Mouse (Mus musculus) heart, adult 2 months (tissue): ENCODE measurements at regions not wholly inside any gene's neighbourhood (a gene's known extent, or its start where the extent isn't known, plus 50 kb on each side); places are given as distances from the start of the nearest gene placed in this dataset.

Source experiments
- CTCF ChIP-seq: fragments of 200-600 bp; IDR thresholded peaks from 2 replicates; pipeline ENCODE4 v1.8.1; 2022; ENCODE audit warnings: antibody characterized with exemption, mild to moderate bottlenecking, moderate library complexity
- EP300 ChIP-seq: fragments of 200-500 bp; IDR thresholded peaks from 2 replicates; pipeline ENCODE4 v1.6.1; 2011; ENCODE audit warnings: low read depth, low read length, control low read depth; ENCODE audit not compliant: insufficient read depth
- POLR2A ChIP-seq: fragments of 200-500 bp; IDR thresholded peaks from 2 replicates; pipeline ENCODE4 v1.6.1; 2011; ENCODE audit warnings: mild to moderate bottlenecking, low read depth, low read length, control low read depth; ENCODE audit not compliant: insufficient read depth

- no peak for TF ChIP-seq CTCF
- no peak for TF ChIP-seq POLR2A
- TF ChIP-seq EP300, result no peak
Measured at GRCm38 (mm10) chr15:13276225-13276908, 102.9 kb upstream of the Cdh6 start.
